Mouse (Mus musculus) E14TG2a.4 (cell line): ENCODE data around the gene Myom3.
A peak's percentile ranks its signal among the peaks of the same experiment; 100 is the strongest.

Source experiments
- H3K27me3 ChIP-seq: 2 replicates; pipeline ENCODE4 v1.6.1; 2014; ENCODE audit warnings: low read length, control low read depth; ENCODE audit not compliant: insufficient read depth
- H3K36me3 ChIP-seq: 2 replicates; pipeline ENCODE4 v1.6.1; 2014; ENCODE audit warnings: low read length, control low read depth; ENCODE audit not compliant: insufficient read depth
- H3K4me1 ChIP-seq: replicated peaks from 2 replicates; pipeline ENCODE4 v1.6.1; 2014; ENCODE audit warnings: low read depth, low read length, control low read depth
- H3K4me3 ChIP-seq: replicated peaks from 2 replicates; pipeline ENCODE4 v1.5.1; 2014; ENCODE audit warnings: mild to moderate bottlenecking, low read length
- H3K9me3 ChIP-seq: 2 replicates; pipeline ENCODE4 v1.6.1; 2014; ENCODE audit warnings: low read length, control low read depth
- CTCF ChIP-seq: conservative IDR thresholded peaks from 2 replicates; pipeline ENCODE4 v1.5.1; 2014; ENCODE audit warnings: low read length
- NANOG ChIP-seq: IDR thresholded peaks from 2 replicates; pipeline ENCODE4 v1.6.1; 2014; ENCODE audit warnings: borderline replicate concordance, low read length, mixed read lengths
- POU5F1 ChIP-seq: IDR thresholded peaks from 2 replicates; pipeline ENCODE4 v1.6.1; 2014; ENCODE audit warnings: low read length, borderline replicate concordance

Gene Myom3

GRCm38 (mm10) chr4:135752106-135752778 is 7.3 kb upstream of the Myom3 start:
- H3K36me3 ChIP-seq = no peaks in the 10 kb centered on the region
- TF ChIP-seq NANOG = no peak
- no peak for TF ChIP-seq CTCF
- TF ChIP-seq POU5F1 = no peak
- peaks cover 19% of the 10 kb centered on the region for H3K27me3 ChIP-seq
- H3K4me3 ChIP-seq = no peak overlapping the region
- peaks cover 16% of the 10 kb centered on the region for H3K4me1 ChIP-seq
- H3K9me3 ChIP-seq = peaks cover 6% of the 10 kb centered on the region

- peaks cover 19% of the 10 kb centered on the region for H3K27me3 ChIP-seq
- H3K36me3 ChIP-seq = no peaks in the 10 kb centered on the region
- peaks cover 16% of the 10 kb centered on the region for H3K4me1 ChIP-seq
- no peak overlapping the region for H3K4me3 ChIP-seq
- no peak for TF ChIP-seq POU5F1
- no peak for TF ChIP-seq CTCF
- TF ChIP-seq NANOG = no peak
- H3K9me3 ChIP-seq = peaks cover 6% of the 10 kb centered on the region
Measured at GRCm38 (mm10) chr4:135752779-135753164, 6.7 kb upstream of the Myom3 start.

GRCm38 (mm10) chr4:135758331-135758730 is 1.2 kb upstream of the Myom3 start:
- no peaks in the 10 kb centered on the region for H3K36me3 ChIP-seq
- H3K4me3 ChIP-seq = no peak overlapping the region
- H3K27me3 ChIP-seq = peaks cover 8% of the 10 kb centered on the region; the same call in 1 of the 2 replicates
- H3K4me1 ChIP-seq = peaks cover 29% of the 10 kb centered on the region
- TF ChIP-seq CTCF (no peak; the same call in 1 of the 2 replicates), POU5F1 (no peak), NANOG (no peak)
- peaks cover 6% of the 10 kb centered on the region for H3K9me3 ChIP-seq

- Histone ChIP-seq H3K36me3 (no peaks in the 10 kb centered on the region), H3K4me1 (peaks cover 29% of the 10 kb centered on the region), H3K27me3 (peaks cover 8% of the 10 kb centered on the region; the same call in 1 of the 2 replicates), H3K4me3 (no peak overlapping the region), H3K9me3 (peaks cover 6% of the 10 kb centered on the region)
- no peak for TF ChIP-seq POU5F1
- no peak for TF ChIP-seq NANOG
- no peak for TF ChIP-seq CTCF
Measured at GRCm38 (mm10) chr4:135758825-135759224, 690 bp upstream of the Myom3 start.

- Histone ChIP-seq H3K4me1 (peaks cover 45% of the 10 kb centered on the region), H3K9me3 (no peaks in the 10 kb centered on the region), H3K4me3 (no peak overlapping the region), H3K27me3 (peaks cover 8% of the 10 kb centered on the region; the same call in 1 of the 2 replicates), H3K36me3 (no peaks in the 10 kb centered on the region)
- TF ChIP-seq POU5F1 (no peak), CTCF (no peak), NANOG (no peak)
Measured at GRCm38 (mm10) chr4:135761048-135761447, 1.5 kb downstream of the Myom3 start.

GRCm38 (mm10) chr4:135761569-135761968 is 2.1 kb downstream of the Myom3 start:
- Histone ChIP-seq H3K9me3 (no peaks in the 10 kb centered on the region), H3K27me3 (peaks cover 8% of the 10 kb centered on the region; the same call in 1 of the 2 replicates), H3K4me3 (peak overlapping the region; percentile 53), H3K36me3 (no peaks in the 10 kb centered on the region), H3K4me1 (peaks cover 47% of the 10 kb centered on the region)
- no peak for TF ChIP-seq NANOG
- TF ChIP-seq POU5F1 = no peak
- no peak for TF ChIP-seq CTCF

- Histone ChIP-seq H3K4me1 (peaks cover 47% of the 10 kb centered on the region), H3K36me3 (no peaks in the 10 kb centered on the region), H3K4me3 (peak overlapping the region; percentile 53), H3K9me3 (no peaks in the 10 kb centered on the region), H3K27me3 (peaks cover 8% of the 10 kb centered on the region; the same call in 1 of the 2 replicates)
- no peak for TF ChIP-seq CTCF
- no peak for TF ChIP-seq NANOG
- TF ChIP-seq POU5F1 = no peak
Measured at GRCm38 (mm10) chr4:135762251-135762906, 2.9 kb downstream of the Myom3 start.

GRCm38 (mm10) chr4:135764700-135765099 is 5.2 kb downstream of the Myom3 start:
- H3K4me1 ChIP-seq = peaks cover 53% of the 10 kb centered on the region
- H3K27me3 ChIP-seq = peaks cover 5% of the 10 kb centered on the region
- TF ChIP-seq CTCF = no peak
- no peak for TF ChIP-seq NANOG
- no peak for TF ChIP-seq POU5F1
- no peaks in the 10 kb centered on the region for H3K36me3 ChIP-seq
- 0 out of 2 replicates have a peak overlapping the region, but pooled peaks have one; percentile 3 for H3K4me3 ChIP-seq
- no peaks in the 10 kb centered on the region for H3K9me3 ChIP-seq
